Mouse (Mus musculus): Measurements from ENCODE around the gene Tdpoz2. TPM values are rescaled to one million over a fixed set of nuclear protein-coding genes. Genes with fewer than 3 reads are reported as not detected.
"Not testable (repeated sequence)": the region's sequence is repeated elsewhere in the genome, so short reads cannot be mapped to it uniquely, and the experiment has no call there.

Gene Tdpoz2
- total RNA-seq (2021), result not detected
- long read RNA-seq, experiment 1, result 0 reads
- long read RNA-seq, experiment 2, result 0 reads

GRCm38 (mm10) chr3:93652586-93652985 lies at the start of gene Tdpoz2:
TSS of gene Tdpoz2 (minus strand) at chr3:93652686.
- DNase-seq, result no peak

- DNase-seq, result not testable (repeated sequence)
These were observed 40.5 kb upstream of the Tdpoz2 start, which contains the start of gene Gm37596 for GRCm38 (mm10) chr3:93692970-93693369. TSS of gene Gm37596 (minus strand) at chr3:93693070.

- not testable (repeated sequence) for DNase-seq
These were observed 23.7 kb upstream of the Tdpoz2 start, which contains the start of gene Tdpoz1 for GRCm38 (mm10) chr3:93676210-93676609. TSS of gene Tdpoz1 (minus strand) at chr3:93676310.

- not testable (repeated sequence) for DNase-seq
These were observed 18.5 kb upstream of the Tdpoz2 start for GRCm38 (mm10) chr3:93670805-93671503.

- DNase-seq, result no peak
These were observed 1.8 kb upstream of the Tdpoz2 start for GRCm38 (mm10) chr3:93654260-93654659.

- not testable (repeated sequence) for DNase-seq
These were observed 21.4 kb downstream of the Tdpoz2 start for GRCm38 (mm10) chr3:93630917-93631714.

GRCm38 (mm10) chr3:93608970-93609369 lies 43.5 kb downstream of the Tdpoz2 start:
- not testable (repeated sequence) for DNase-seq

- no peak for DNase-seq
These were observed 50.6 kb downstream of the Tdpoz2 start for GRCm38 (mm10) chr3:93601903-93602302.

Other genes with a start within 250 kb of the Tdpoz2 start
- gene Tchh, start 210.4 kb downstream of the Tdpoz2 start, total RNA-seq (2021), result under 1 TPM; 0.25 to 0.35 TPM
- not detected for gene Tchhl1, start 183.9 kb downstream of the Tdpoz2 start, total RNA-seq (2021)
- 100 to 1,000 TPM; 149 to 190 TPM for gene S100a11, start 132.2 kb downstream of the Tdpoz2 start, total RNA-seq (2021)
- 100 to 1,000 TPM; 131 to 166 TPM for gene S100a10, start 97.6 kb downstream of the Tdpoz2 start, total RNA-seq (2021)
- not detected for gene Tdpoz1, start 23.6 kb upstream of the Tdpoz2 start, total RNA-seq (2021)
- gene Gm37596, start 40.4 kb upstream of the Tdpoz2 start, total RNA-seq (2021), result not detected
- gene Gm5773, start 120.3 kb upstream of the Tdpoz2 start, total RNA-seq (2021), result not detected
- gene Tdpoz4, start 143.7 kb upstream of the Tdpoz2 start, total RNA-seq (2021), result not detected
- gene Tdpoz3, start 173.3 kb upstream of the Tdpoz2 start, total RNA-seq (2021), result not detected